Mouse (Mus musculus) A20 (cell line): Measurements from ENCODE around the gene Gabrr3.

Experiments
- DNase-seq: peaks from one replicate; pipeline ENCODE4 v3.0.0-alpha.2; 2011; ENCODE audit warnings: low read depth, low spot score

Gabrr3 gene

GRCm38 (mm10) chr16:59469846-59470245 is 62.7 kb downstream of the Gabrr3 start:
- no peak for DNase-seq

GRCm38 (mm10) chr16:59471637-59472278 is 64.6 kb downstream of the Gabrr3 start, which contains the start of gene Riox2:
Riox2 (plus strand) TSS chr16:59471775.
- peak; percentile 93 for DNase-seq

- peak; percentile 54 for DNase-seq
Measured at GRCm38 (mm10) chr16:59472546-59472945, 65.4 kb downstream of the Gabrr3 start.

GRCm38 (mm10) chr16:59474788-59475187 is 67.7 kb downstream of the Gabrr3 start:
- peak; percentile 76 for DNase-seq

GRCm38 (mm10) chr16:59477955-59478354 is 70.8 kb downstream of the Gabrr3 start:
- DNase-seq: no peak

- no peak for DNase-seq
Measured at GRCm38 (mm10) chr16:59487239-59487638, 80.1 kb downstream of the Gabrr3 start.

GRCm38 (mm10) chr16:59487975-59488548 is 80.9 kb downstream of the Gabrr3 start:
- DNase-seq: no peak

GRCm38 (mm10) chr16:59493199-59493598 is 86.1 kb downstream of the Gabrr3 start:
- no peak for DNase-seq

GRCm38 (mm10) chr16:59497947-59498346 is 90.8 kb downstream of the Gabrr3 start:
- DNase-seq: no peak

GRCm38 (mm10) chr16:59499180-59499579 is 92.0 kb downstream of the Gabrr3 start:
- DNase-seq: no peak

GRCm38 (mm10) chr16:59509830-59510229 is 102.7 kb downstream of the Gabrr3 start:
- DNase-seq: no peak
